Mouse (Mus musculus): ENCODE data around the gene Atoh7.

Atoh7 gene

GRCm38 (mm10) chr10:63096757-63097156, 2.7 kb upstream of the Atoh7 start:
- DNase-seq (ENCODE audit: extremely low read depth, insufficient read length, low spot score) = no peak

DNA sequence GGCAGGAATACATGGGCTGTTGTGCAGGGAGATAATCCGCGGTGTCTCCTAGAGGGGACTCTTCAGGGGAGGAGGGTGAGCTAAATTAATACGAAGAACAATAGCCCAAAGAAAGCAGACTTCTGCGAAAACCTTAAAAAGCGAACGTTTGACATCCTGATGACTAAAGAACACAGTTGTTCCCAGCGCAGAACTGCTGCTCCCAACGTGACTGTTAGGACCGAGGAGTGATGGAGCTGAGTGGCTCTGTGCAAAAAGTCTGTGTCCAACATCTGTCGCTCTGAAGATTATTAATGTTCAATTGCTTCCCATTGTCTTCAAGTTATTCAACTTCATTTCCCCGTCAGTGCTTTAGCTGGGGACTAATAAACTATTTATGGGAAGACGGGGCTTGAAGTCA, 1.3 kb upstream of the Atoh7 start:
- DNase-seq (ENCODE audit: extremely low read depth, insufficient read length, low spot score) = no peak

- no peak for DNase-seq (ENCODE audit: extremely low read depth, insufficient read length, low spot score)
Observed at GRCm38 (mm10) chr10:63099941-63100562, 601 bp downstream of the Atoh7 start.

GRCm38 (mm10) chr10:63100657-63101056, 1.2 kb downstream of the Atoh7 start:
- no peak for DNase-seq (ENCODE audit: extremely low read depth, insufficient read length, low spot score)

DNA sequence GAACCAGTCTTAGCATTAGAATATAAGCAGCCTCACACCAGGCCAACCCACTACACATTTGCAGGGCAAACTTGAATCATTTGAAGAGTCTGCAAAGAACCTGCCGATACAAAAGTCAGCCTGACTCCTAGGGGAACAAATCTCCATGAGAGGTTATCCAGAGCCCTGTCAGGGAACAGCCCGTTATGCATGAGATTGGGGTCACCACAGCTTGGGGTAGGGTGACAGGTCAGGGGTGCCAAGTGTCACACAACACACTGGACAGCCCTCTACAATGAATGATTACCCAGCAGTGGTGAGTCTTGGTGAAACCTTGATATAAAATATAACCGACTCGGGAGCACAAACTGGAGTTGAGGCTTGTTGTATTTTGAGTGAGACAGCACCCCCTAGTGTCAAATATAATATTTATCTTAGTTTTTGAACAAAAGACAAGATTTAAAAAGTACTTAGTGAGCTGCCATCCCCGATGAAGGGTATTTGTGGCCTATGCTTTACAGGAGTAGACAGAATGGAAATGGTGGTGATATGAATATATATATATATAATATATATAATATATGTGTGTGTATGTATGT, 13.7 kb downstream of the Atoh7 start:
- DNase-seq (ENCODE audit: extremely low read depth, insufficient read length, low spot score) = no peak

- no peak for DNase-seq (ENCODE audit: extremely low read depth, insufficient read length, low spot score)
Observed at GRCm38 (mm10) chr10:63113716-63114360, 14.4 kb downstream of the Atoh7 start.

- no peak for DNase-seq (ENCODE audit: extremely low read depth, insufficient read length, low spot score)
Observed at GRCm38 (mm10) chr10:63115881-63116280, 16.4 kb downstream of the Atoh7 start.

DNA sequence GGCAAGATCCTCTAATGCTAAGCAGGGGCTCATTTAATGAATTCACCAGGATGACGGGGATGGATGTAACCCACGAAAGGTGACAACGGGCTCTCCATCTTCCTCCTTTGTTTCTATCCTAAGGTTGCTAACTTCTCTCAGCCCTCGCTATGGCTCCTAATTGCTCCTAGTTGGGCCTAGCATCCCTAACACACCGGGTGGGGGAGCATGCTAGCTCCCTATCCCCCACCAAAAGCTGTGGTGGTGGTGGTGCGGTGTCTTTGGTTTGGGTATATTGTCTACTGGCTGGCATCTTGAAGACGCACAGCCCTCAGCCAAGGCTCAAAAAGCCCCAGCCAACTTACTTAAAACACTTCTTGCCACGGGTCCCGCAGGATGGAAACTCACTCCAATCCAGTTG, 16.9 kb downstream of the Atoh7 start:
- no peak for DNase-seq (ENCODE audit: extremely low read depth, insufficient read length, low spot score)

GRCm38 (mm10) chr10:63117583-63117982, 18.1 kb downstream of the Atoh7 start:
- no peak for DNase-seq (ENCODE audit: extremely low read depth, insufficient read length, low spot score)

DNA sequence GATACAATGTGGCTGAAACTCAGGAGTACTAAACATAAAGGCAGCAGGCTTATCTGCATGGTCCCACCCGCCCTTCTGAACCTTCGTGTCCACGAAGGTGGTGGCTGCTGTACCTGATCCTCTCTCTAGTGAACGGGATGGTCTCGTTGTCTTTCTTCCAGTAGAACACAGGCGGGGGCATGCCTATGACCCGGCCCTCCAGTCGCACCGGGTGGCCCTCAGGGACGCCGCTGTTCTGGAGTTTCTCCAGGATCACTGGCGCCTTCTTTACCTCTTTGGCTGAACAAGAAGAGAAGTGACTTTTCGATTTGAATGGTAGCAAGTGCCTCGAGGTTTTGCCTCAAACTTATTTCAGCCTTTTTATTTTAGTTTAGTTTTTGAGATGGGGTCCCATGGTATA, 20.5 kb downstream of the Atoh7 start:
- DNase-seq (ENCODE audit: extremely low read depth, insufficient read length, low spot score) = no peak

DNA sequence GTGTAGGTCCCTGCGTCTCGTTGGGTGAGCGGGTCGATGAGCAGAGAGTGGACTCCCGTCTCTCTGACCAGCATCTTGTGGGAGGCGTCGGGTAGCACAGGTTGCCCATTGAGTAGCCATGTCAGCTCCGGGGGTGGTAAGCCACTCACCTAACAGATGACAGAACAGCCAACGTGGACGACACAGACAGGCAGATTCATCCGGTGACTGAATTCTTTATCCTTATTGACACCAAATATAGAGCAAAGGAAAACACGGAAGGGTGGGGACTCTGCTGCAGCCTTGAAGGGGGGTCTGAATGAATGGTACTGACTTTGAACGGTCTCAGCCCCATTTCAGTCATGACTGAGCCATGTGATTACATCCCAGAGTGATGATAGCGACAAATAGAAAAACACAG, 22.5 kb downstream of the Atoh7 start:
- DNase-seq (ENCODE audit: extremely low read depth, insufficient read length, low spot score) = no peak

GRCm38 (mm10) chr10:63122516-63122915, 23.1 kb downstream of the Atoh7 start:
- no peak for DNase-seq (ENCODE audit: extremely low read depth, insufficient read length, low spot score)

DNA sequence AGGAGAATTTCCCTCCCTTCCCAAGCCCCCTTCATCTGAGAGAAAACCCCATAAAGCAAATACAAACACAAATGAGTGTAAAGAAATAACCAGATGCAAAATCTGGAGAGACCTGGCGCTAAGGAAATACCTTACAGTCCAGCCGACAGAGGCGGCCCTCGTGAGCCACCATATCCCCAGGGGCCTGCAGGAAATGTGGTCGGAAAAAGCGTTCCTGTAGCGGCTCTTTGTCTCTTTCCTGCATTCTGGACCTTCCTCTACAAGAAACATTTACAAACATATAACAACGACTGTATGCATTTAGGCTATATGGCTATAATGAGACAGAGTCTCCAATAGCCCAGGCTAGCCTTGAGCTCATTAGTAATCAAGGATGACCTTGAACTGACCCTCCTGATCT, 23.7 kb downstream of the Atoh7 start:
- DNase-seq (ENCODE audit: extremely low read depth, insufficient read length, low spot score) = no peak

DNA sequence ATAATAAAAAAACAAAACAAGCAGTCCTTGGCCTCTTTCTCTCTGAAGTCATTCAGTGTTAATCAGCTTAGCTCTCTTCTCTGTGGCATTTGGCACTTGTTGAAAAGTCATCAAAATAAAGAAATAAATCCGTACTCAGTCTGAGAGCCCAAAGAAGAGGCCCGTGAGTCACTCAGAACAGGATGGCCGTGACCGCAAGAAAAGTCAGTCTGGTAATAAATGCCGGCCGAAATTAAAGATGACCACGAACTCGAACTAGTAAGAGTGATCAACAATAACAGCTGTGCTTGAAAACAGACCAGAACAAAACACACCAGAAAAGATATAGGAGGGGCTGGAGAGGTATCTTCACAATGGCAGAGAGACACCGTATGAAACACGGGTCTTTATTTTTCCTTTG, 24.6 kb downstream of the Atoh7 start:
- peak; percentile 52 for DNase-seq (ENCODE audit: extremely low read depth, insufficient read length, low spot score)

DNA sequence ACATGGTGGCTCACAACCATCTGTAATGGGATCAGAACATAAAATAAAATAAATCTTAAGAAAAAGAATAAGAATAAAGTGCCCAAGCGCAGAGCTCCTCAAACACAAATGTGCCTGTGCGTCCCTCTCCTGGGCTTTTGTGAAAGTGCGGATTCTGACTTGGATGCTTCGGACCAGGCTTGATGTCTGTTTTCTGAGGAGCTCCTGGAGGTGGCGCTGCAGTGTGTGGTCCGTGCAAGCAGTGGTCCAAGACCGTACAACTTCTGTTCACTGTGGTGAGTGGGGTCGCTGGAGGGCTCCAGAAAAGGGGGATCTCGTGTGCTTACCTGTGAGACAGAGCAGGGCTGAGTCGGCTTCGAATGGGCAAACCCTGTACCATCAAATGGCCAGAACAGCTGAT, 25.9 kb downstream of the Atoh7 start:
- no peak for DNase-seq (ENCODE audit: extremely low read depth, insufficient read length, low spot score)

DNA sequence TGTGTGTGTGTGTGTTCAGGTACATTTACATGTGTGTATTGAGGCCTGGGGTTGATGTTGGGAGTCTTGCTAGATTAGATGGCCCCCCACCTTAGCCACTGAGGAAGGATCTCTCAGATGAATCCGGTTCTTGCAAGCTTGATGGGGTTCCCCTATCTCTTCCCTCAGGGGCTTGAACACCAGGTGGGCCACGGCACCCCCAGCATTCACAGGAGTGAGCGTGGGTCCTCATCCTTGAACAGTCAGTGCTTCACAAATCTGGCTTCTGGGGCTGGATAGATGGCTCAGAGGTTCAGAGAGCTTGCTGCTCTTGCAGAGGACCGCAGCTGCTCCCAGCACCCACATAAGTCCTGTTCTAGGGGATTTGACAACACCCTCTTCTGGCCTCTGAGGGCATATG, 26.7 kb downstream of the Atoh7 start:
- no peak for DNase-seq (ENCODE audit: extremely low read depth, insufficient read length, low spot score)

GRCm38 (mm10) chr10:63127156-63127555, 27.7 kb downstream of the Atoh7 start:
- DNase-seq (ENCODE audit: extremely low read depth, insufficient read length, low spot score) = no peak

- peak; percentile 70 for DNase-seq (ENCODE audit: extremely low read depth, insufficient read length, low spot score)
Observed at GRCm38 (mm10) chr10:63128256-63128655, 28.8 kb downstream of the Atoh7 start.

DNA sequence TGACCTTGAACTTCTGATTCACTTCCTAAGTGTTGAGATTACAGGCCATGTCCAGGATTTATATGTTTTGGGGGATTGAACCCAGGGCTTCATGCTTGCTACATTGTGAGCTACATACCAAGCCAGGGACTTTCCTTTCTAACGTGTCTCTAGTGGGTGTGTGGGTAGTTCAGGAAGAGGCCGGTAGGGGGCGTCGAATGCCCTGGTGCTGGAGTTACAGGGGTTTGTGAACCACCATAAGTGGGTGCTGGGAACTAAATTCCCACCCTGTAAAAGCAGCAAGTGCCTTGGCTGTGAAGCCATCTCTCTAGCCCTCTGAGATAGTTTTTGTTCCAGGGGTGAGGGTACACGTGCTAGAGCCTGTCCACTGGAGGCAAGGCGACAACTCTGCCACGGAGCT, 31.0 kb downstream of the Atoh7 start:
- no peak for DNase-seq (ENCODE audit: extremely low read depth, insufficient read length, low spot score)

GRCm38 (mm10) chr10:63132356-63132755, 32.9 kb downstream of the Atoh7 start:
- no peak for DNase-seq (ENCODE audit: extremely low read depth, insufficient read length, low spot score)

- no peak for DNase-seq (ENCODE audit: extremely low read depth, insufficient read length, low spot score)
Observed at GRCm38 (mm10) chr10:63133326-63133725, 33.9 kb downstream of the Atoh7 start.

GRCm38 (mm10) chr10:63135680-63136079, 36.2 kb downstream of the Atoh7 start:
- DNase-seq (ENCODE audit: extremely low read depth, insufficient read length, low spot score) = no peak
